Mouse (Mus musculus): Measurements from ENCODE around the gene Lrrc2.

DNA sequence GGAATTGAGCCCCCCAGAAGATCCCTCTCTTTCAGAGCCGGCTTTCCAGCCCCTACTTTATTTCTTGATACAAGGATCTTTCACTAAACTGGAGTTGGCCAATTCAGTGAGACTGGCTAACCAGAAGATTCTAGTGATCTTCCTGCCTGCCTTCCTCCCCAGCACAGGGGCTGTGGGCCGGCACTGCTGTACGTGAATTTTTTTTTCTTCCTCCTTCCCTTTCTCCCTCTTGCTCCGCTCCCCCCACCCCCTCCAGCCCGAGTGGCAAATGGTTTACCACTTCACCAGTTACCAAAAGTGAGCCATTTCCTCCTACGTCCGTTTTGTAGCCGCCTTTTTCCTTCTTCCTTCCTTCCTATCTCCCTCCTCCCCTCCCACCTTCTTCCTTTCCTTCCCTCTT, 35.9 kb upstream of the Lrrc2 start:
- TF ChIP-seq CTCF (IDR thresholded peaks at IDR 0.05; ENCODE audit: borderline replicate concordance, insufficient read depth, low read depth, low read length) (no peak), POLR2A (IDR thresholded peaks at IDR 0.05; ENCODE audit: borderline replicate concordance, insufficient read depth, low read length) (no peak)

Measured in cerebellum, adult 2 months (tissue).